ENCODE assay signal across 9 mouse cellular contexts in genomic region chr3:67352128-67352762, GRCm38 (mm10). TPM values are rescaled to one million over a fixed set of nuclear protein-coding genes. Genes with fewer than 3 reads are reported as not detected.
A peak's percentile ranks its signal among the peaks of the same experiment; 100 is the strongest.
DNase-seq lines count a peak whose midpoint lies in the region; ATAC-seq and TF ChIP-seq lines count a peak whose summit lies in the region.
"Had no signal": no experiment of that assay in that cellular context is flagged by ENCODE, and none has a peak within 500 bp of the region (broad histone marks: within the 10 kb centered on the region; RNA-seq: fewer than 3 reads in every experiment).

No protein-coding gene starts in this region.

- no peak overlapping the region for H3K27ac ChIP-seq in forebrain, embryonic 11.5 days (ENCODE audit: low read depth, low read length)
- H3K27ac ChIP-seq in midbrain, embryonic 11.5 days (ENCODE audit: low read depth, low read length) = no peak overlapping the region
- no peak overlapping the region for H3K27ac ChIP-seq in stomach, postnatal 0 days (replicated peaks)

- no peak overlapping the region for H3K4me3 ChIP-seq in forebrain, embryonic 11.5 days (ENCODE audit: low read depth, low read length)
- H3K4me3 ChIP-seq in midbrain, embryonic 11.5 days (ENCODE audit: low read depth, low read length) = no peak overlapping the region
- H3K4me3 ChIP-seq in stomach, postnatal 0 days (ENCODE audit: low read depth, low read length) = no peak overlapping the region

- H3K9ac ChIP-seq in forebrain, embryonic 11.5 days (ENCODE audit: low read length) = no peak overlapping the region
- no peak overlapping the region for H3K9ac ChIP-seq in midbrain, embryonic 11.5 days (ENCODE audit: low read length)
- H3K9ac ChIP-seq in stomach, postnatal 0 days (ENCODE audit: low read length) = no peak overlapping the region

- peak; percentile 46 for DNase-seq in gastrocnemius, adult 18-20 months (ENCODE audit: low spot score)
- no peak for DNase-seq in gastrocnemius, postnatal 14 days
- peak; percentile 48 for DNase-seq in A20 (ENCODE audit: low read depth, low spot score)
- DNase-seq in brain, embryonic 14.5 days (ENCODE audit: low read depth) = peak; percentile 87
- DNase-seq in forebrain, embryonic 11.5 days (ENCODE audit: low spot score) = peak; percentile 70
- peak; percentile 25 for DNase-seq in kidney, postnatal 14 days
- DNase-seq in midbrain, embryonic 11.5 days (ENCODE audit: low spot score, missing footprints) = peak; percentile 90
- DNase-seq in stomach, postnatal 0 days (ENCODE audit: low spot score) = peak; percentile 30

- TF ChIP-seq EP300 in stomach, postnatal 0 days (optimal IDR thresholded peaks at IDR 0.05) = no peak

- TF ChIP-seq POLR2A in brain, embryonic 14.5 days (IDR thresholded peaks at IDR 0.05; ENCODE audit: borderline replicate concordance, extremely low read depth, insufficient read depth, insufficient read length, poor library complexity, severe bottlenecking) = no peak

- intact Hi-C loops in gastrocnemius, postnatal 14 days (cut with DNase I; ENCODE audit: low total_unique reads) = loop anchor here (10.0 kb wide), 2 partner anchors 73 to 213 kb away; no protein-coding TSS in a partner anchor

- no peaks in the 10 kb centered on the region for H3K36me3 ChIP-seq in forebrain, embryonic 11.5 days (ENCODE audit: control insufficient read depth, insufficient read depth, low read length)
- no peaks in the 10 kb centered on the region for H3K36me3 ChIP-seq in midbrain, embryonic 11.5 days (ENCODE audit: control insufficient read depth, insufficient read depth, low read length)
- H3K36me3 ChIP-seq in stomach, postnatal 0 days (ENCODE audit: control insufficient read depth, insufficient read depth, low read length) = no peaks in the 10 kb centered on the region

- no peaks in the 10 kb centered on the region for H3K27me3 ChIP-seq in forebrain, embryonic 11.5 days (ENCODE audit: control insufficient read depth, insufficient read depth, low read length)
- no peaks in the 10 kb centered on the region for H3K27me3 ChIP-seq in midbrain, embryonic 11.5 days (ENCODE audit: control insufficient read depth, insufficient read depth, low read length)
- H3K27me3 ChIP-seq in stomach, postnatal 0 days (ENCODE audit: control insufficient read depth, insufficient read depth, low read length) = no peaks in the 10 kb centered on the region

- 22% methylated on average over 1 of the region's 5 CpGs for WGBS in forebrain, embryonic 11.5 days
- 23% methylated on average over 5 of the region's 5 CpGs for WGBS in midbrain, embryonic 11.5 days
- 17% methylated on average over 2 of the region's 5 CpGs for WGBS in stomach, postnatal 0 days

- no peaks in the 10 kb centered on the region for H3K4me1 ChIP-seq in forebrain, embryonic 11.5 days (replicated peaks; ENCODE audit: control insufficient read depth, insufficient read depth, low read length)
- peaks cover 4% of the 10 kb centered on the region for H3K4me1 ChIP-seq in midbrain, embryonic 11.5 days (ENCODE audit: control insufficient read depth, insufficient read depth, low read length)
- H3K4me1 ChIP-seq in stomach, postnatal 0 days (replicated peaks; ENCODE audit: control insufficient read depth, insufficient read depth) = no peaks in the 10 kb centered on the region

- TF ChIP-seq CTCF in brain, embryonic 14.5 days (IDR thresholded peaks at IDR 0.05; ENCODE audit: borderline replicate concordance, extremely low read depth, insufficient read depth, insufficient read length) = peak; percentile 84; the same call in 1 of the 2 replicates
- peak; percentile 88 for TF ChIP-seq CTCF in stomach, postnatal 0 days (IDR thresholded peaks at IDR 0.05; ENCODE audit: low read depth)

- no peak overlapping the region for H3K4me2 ChIP-seq in forebrain, embryonic 11.5 days (ENCODE audit: low read depth, low read length, severe bottlenecking)
- no peak overlapping the region for H3K4me2 ChIP-seq in midbrain, embryonic 11.5 days
- no peak overlapping the region for H3K4me2 ChIP-seq in stomach, postnatal 0 days (replicated peaks; ENCODE audit: low read depth)

- H3K9me3 ChIP-seq in forebrain, embryonic 11.5 days (ENCODE audit: control insufficient read depth, low read length) = no peaks in the 10 kb centered on the region
- no peaks in the 10 kb centered on the region for H3K9me3 ChIP-seq in midbrain, embryonic 11.5 days (ENCODE audit: control insufficient read depth, low read length)
- H3K9me3 ChIP-seq in stomach, postnatal 0 days (ENCODE audit: control insufficient read depth, low read length) = no peaks in the 10 kb centered on the region

- peak; percentile 81 for ATAC-seq in forebrain, embryonic 11.5 days (replicated peaks; ENCODE audit: low FRiP score)
- ATAC-seq in midbrain, embryonic 11.5 days (ENCODE audit: low FRiP score) = peak; percentile 69
- ATAC-seq in stomach, postnatal 0 days (ENCODE audit: low FRiP score, low TSS enrichment) = no peak

RNA-seq across cellular contexts. Expression of gene Mlf1, which starts 21.7 kb away (rescaled TPM):
- total RNA-seq in gastrocnemius, adult 18-20 months (2021) = 100 to 1,000 TPM; 145 to 270 TPM
- 100 to 1,000 TPM; 427 to 489 TPM for total RNA-seq in gastrocnemius, postnatal 14 days (2021)
- 11.1 and 14.0 TPM in 2 replicates for polyA plus RNA-seq in brain, embryonic 14.5 days (2012; rRNA removed)
- polyA plus RNA-seq in forebrain, embryonic 11.5 days (2014; fragmentation: Nextera tagmentation; extraction: Ambion mirVana) = 24.0 and 26.0 TPM in 2 replicates
- polyA plus RNA-seq in midbrain, embryonic 11.5 days (2014; fragmentation: Nextera tagmentation; extraction: Ambion mirVana) = 29.2 and 31.7 TPM in 2 replicates
- polyA plus RNA-seq in stomach, postnatal 0 days (2015; fragmentation: Nextera tagmentation; extraction: Ambion mirVana) = 5.1 and 5.7 TPM in 2 replicates

RNA-seq across cellular contexts. Expression of gene Gm17402, which starts 22.7 kb away (rescaled TPM):
- total RNA-seq in gastrocnemius, adult 18-20 months (2021) = not detected
- total RNA-seq in gastrocnemius, postnatal 14 days (2021) = not detected
- not detected in 2 replicates for polyA plus RNA-seq in brain, embryonic 14.5 days (2012; rRNA removed)
- polyA plus RNA-seq in forebrain, embryonic 11.5 days (2014; fragmentation: Nextera tagmentation; extraction: Ambion mirVana) = not detected in 2 replicates
- not detected in 2 replicates for polyA plus RNA-seq in midbrain, embryonic 11.5 days (2014; fragmentation: Nextera tagmentation; extraction: Ambion mirVana)
- not detected in 2 replicates for polyA plus RNA-seq in stomach, postnatal 0 days (2015; fragmentation: Nextera tagmentation; extraction: Ambion mirVana)
- total RNA-seq: left cerebral cortex, postnatal 10 days had no signal
